Mouse (Mus musculus): Measurements from ENCODE around the gene Tbx4. TPM values are rescaled to one million over a fixed set of nuclear protein-coding genes. Genes with fewer than 3 reads are reported as not detected.

The Tbx4 gene
- total RNA-seq, 4 experiments from 2014 or later = not detected

Other genes starting within 250 kb of the Tbx4 start
- 1 to 10 TPM; 4.1 to 6.6 (median 4.7) TPM for gene Tbx2, start 53.9 kb upstream of the Tbx4 start, total RNA-seq (2022)
- not detected for gene Gm11444, start 36.1 kb upstream of the Tbx4 start, total RNA-seq (2022)